Mouse (Mus musculus) CD4-positive, CD25-positive, alpha-beta regulatory T cell, adult 2 months (primary cell): ENCODE measurements around the gene Pbx3.

Experiments used
- DNase-seq: peaks from one replicate; pipeline ENCODE4 v3.0.0-alpha.2; 2012; ENCODE audit warnings: low read depth, low spot score

Gene Pbx3

DNA sequence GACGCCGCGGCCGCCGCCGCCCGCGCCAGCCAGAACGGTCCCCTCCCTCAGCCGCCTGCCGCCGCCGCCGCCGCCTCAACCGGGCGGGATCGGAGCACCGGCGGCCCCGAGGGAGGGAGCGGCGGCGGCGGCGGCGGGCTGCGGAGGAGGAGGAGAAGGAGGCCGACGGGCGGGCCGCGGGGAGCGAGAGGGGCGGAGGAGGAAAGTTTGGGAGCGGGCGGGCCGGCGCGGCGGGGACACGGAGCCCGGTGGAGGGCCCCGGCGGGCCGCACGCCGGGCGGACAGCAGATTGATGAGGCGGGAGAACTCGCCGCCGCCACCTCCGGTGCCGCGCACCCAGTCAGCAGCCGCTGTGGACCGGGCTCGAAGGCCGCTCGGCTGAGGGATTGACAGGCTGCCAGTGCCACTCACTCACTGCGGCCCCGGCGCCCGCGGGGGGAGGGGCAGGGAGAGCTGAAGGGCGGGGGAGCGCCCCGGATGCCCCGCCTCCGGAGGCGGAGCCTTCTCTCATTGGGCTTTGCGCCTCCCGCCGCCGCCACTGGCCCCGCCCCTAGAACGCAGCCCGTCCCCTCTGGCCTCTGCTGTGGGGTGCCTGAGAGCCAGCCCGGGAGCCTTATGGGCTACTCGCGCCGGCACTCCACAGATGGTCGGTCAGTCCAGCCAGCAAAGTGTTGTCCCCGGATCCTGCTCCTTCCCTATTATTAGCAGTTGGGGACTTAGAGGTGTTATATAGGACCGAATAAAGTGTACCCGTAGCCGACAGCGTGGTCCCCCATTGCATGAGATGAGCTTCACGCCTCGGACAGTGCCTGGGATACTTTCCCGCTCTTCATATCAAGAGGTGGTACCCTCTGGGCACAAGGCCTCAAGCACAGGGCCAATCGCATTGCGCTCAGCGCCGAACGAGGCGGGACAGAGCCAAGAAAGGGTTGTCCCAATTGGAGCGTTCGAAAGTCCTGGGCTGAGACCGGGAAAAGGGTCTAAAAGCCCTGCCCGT lies at the start of gene Pbx3:
Gene Pbx3, minus strand, starts transcription at position 838 of the 997 bp plus-strand sequence.
- peak; percentile 96 for DNase-seq

DNA sequence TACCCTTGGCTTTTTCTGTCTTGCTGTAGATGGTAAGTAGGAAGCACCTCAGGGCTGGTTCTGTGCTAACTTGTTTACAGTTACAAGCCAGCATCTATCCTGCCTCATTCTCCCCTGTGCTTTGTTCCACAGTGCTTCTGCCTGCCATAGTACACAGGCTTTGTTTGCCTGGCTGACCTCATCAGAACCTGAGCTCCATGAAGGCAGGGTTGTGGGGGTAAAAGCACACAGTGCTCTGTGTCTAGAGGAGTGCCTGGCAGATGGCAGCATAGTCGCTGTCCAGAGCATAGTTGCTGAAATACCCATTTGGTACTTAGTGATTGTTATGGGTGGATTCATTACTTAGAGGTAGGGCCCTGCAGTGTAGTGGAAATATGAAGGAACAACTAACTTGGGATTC lies 47.3 kb upstream of the Pbx3 start:
- DNase-seq, result no peak

GRCm38 (mm10) chr2:34409741-34410340 lies 36.9 kb upstream of the Pbx3 start:
- no peak for DNase-seq

DNA sequence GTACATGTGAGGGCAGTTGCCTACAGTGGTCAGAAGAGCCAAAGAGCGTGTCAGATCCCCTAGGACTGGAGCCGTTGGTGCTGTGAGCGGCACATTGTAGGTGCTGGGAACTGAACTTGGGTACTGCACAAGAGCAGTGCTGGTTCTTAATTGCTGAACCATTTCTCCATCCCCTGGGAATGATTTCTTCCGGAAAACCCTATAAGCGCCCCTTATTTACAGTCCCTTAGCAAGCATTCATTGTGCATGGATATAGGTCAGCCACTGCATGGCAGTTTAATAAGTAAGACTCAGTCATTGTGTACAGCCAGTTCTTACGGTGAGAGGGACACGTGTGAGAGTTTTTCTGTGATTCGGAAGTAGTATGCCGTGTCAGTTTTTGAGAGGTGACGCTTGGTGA lies 35.4 kb upstream of the Pbx3 start:
- no peak for DNase-seq

- peak; percentile 7 for DNase-seq
Observed at GRCm38 (mm10) chr2:34407596-34407995, 34.7 kb upstream of the Pbx3 start.

DNA sequence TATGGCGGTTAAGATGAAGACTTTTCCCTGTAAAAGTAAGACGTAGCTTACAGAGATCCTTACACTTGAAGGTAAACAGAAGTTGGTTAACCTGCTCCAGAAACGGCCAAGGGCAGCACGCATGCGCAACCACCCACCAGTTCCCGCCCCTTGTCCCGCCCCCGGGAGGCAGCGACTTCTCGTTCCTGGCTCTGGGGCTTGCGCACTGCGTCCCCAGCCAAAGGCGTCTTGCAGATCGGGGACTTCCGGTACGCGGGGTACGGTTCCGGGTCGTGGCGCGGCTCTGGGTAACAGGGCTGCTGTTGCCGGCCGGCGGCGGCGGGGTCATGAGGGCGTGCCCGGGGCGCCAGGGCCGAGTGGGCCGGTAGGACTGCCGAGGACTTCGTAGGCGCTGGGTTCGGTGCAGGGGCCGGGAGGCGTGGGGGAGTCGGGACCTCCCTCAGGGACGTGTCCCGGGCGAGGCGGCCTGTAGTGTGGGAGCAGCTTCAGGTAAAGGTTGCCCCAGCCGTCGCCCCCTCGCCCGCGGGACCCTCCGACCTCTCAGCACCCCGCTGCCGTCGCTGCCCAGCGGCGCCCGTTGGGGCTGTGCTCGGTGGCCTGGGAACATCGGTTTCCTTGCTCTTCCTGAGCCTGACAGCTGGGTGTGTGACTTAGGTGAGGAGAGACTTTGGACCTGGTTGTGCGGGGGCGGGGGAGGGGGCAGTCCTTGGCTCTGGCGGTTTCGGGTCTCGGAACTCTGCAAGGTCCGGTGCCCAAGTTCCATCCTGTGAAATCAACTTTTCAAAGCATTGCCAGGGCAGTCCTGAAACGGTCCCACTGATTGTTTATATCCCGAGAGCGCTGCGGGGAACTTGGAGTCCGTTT lies 33.9 kb upstream of the Pbx3 start, which contains the start of gene Mapkap1:
Gene Mapkap1, plus strand, starts transcription at position 171 of the 864 bp plus-strand sequence.
- peak; percentile 98 for DNase-seq

DNA sequence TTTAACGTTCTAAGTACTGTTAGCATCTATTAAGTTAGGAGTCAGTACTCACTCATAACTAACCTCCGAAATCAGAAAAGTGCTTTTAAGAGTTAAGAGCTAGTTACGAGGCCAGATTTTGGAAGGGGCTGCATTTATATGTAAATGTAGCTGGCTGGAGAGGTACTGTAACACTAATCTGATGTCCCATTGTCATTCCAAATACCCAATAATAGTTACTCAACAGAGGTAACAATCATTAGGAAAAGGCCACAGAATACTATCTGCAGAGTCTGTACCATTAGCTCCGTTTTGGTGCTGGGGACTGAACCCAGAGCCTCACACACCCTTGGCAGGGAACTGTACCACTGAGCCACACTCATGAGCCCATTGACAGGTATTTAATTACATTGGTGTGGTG lies 26.6 kb upstream of the Pbx3 start:
- no peak for DNase-seq

GRCm38 (mm10) chr2:34378930-34379329 lies 6.0 kb upstream of the Pbx3 start:
- DNase-seq, result no peak

DNA sequence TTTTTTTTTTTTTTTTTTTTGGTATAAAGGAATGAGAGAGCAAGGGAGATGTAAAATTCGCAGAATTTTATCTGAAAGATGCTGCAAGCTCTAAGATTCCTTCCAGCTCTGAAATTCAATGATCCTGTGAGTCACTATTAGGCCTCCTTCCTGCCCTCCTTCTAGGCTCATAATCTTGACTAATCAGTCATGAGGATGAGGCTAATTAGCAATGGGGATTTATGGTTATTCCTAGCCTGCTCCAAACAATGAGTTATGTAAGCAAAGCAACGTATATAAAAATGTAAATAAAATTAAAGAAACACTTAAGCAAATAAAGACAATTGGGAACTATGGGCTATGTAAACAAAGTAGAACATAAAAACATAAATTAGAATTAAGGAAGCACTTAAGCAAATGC lies 1.4 kb upstream of the Pbx3 start:
- no peak for DNase-seq

DNA sequence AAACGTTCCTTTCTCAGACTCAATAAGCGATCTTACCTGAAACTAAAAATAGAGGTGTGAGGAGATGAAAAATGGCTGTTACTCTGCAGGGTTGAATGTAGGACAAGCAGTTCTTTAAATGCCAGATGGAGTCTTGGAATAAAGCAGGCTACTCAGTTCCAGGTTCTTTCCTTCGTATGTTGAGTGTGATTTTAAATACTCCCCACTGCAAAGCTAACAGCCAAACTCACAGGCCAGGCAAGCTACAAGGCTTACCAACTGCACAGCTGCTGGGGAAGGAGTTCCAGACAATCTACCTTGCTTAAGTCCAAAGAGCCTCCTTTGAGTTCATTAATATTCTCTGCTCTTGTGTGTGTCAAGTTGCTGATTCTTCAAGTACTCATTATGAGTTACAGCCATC lies 944 bp upstream of the Pbx3 start:
- no peak for DNase-seq

DNA sequence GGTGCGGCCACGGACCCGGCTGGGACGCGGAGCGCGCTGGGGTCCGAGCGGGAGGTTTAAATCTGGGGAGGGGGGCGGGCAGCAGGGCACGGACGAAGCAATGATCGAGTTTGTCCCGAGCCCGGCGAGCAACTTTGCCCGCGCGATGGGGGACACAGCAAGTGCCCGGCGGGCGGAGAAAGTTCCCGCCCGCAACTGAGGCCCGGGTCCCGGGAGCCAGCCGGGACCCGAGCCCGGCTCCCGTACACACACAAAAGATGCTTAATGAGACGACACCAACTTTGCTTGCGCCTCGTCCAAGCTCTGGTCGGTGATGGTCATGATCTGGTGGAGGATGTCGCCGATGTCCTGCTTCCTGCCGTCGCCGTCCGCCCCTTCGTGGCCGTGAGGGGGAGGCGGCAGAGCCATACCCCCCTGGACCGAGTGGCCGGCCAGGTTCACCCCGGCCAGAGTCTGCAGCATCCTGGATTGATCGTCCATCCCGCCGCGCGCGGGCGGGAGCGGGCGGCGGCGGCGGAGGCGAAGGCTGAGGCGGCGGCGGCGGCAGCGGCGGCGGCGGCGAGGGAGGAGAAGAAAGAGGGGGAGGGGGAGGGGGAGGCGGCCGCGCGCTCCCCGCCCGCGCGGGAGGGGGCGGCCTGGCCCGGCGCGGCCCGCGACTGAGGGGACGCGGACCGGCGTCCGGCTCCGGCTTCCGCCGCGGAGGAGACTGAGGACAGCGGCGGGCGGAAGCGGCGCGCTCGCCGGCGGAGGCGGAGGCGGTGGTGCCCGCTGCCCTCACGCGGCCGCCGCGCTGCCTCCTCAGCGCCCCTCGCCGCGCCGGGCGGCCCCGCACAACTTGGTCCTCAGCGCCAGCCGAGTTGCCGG lies 1.3 kb downstream of the Pbx3 start:
- peak; percentile 73 for DNase-seq

GRCm38 (mm10) chr2:34370725-34371440 lies 2.1 kb downstream of the Pbx3 start:
- peak; percentile 34 for DNase-seq

GRCm38 (mm10) chr2:34370349-34370724 lies 2.6 kb downstream of the Pbx3 start:
- no peak for DNase-seq

- DNase-seq, result no peak
Observed at GRCm38 (mm10) chr2:34368396-34368795, 4.5 kb downstream of the Pbx3 start.

DNA sequence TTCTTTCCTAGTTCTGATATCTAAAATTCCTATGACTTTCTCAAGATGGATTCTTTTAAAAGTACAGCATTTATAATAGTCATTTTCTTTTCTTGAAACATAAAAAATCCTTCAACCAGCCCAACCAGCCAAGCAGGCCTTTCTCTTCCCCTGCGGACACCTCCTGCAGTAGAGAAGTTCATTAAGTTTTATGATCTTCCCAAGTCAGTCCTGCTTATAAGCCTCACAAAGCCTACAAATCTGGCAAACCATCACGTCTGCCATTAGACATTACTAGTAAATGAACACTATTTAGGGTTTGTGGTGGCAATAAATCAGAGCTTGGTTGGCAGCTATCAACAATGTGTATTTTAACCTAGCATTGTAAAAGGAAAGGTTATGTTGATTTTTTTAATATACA lies 5.9 kb downstream of the Pbx3 start:
- DNase-seq, result no peak

GRCm38 (mm10) chr2:34363678-34364077 lies 9.3 kb downstream of the Pbx3 start:
- DNase-seq, result no peak

GRCm38 (mm10) chr2:34355801-34356211 lies 17.1 kb downstream of the Pbx3 start:
- DNase-seq, result no peak

DNA sequence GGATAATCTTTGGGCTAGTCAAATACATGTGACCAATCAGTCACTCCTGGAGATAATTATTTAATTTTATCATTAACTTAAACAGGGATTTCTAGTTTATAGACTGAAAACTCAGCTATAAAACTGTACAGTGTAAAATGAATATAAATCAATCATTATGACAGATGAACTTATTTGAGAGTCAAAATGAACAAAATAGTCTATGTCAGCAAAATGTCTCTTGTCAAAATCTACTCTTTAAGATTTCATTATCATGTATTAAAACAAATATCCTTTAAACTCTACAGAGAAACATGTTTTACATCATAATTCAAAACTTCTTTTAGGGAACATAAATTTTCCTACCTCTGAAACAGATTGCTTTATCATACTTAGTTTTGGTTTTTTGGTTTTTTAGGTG lies 20.9 kb downstream of the Pbx3 start:
- no peak for DNase-seq

DNA sequence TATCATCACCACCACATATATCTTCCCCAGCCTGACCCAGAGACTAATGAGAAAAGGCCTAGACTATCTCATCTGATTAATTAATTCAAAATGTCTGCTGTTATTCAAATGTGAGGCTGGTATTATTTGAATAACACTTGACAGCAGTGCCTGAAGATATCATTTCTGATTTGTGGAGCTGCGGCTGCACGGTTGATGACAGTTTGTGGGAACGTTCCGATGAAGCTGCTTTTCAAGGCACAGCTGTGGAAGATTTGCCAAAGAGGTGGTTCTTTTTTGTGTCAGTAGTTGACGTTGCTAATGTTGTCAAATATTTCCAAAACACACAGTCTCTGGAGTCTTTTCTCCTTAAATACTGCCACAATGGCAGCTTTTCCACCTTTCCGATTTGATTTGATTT lies 25.8 kb downstream of the Pbx3 start:
- no peak for DNase-seq

GRCm38 (mm10) chr2:34298664-34299063 lies 74.3 kb downstream of the Pbx3 start:
- DNase-seq, result no peak
